Mouse (Mus musculus) liver, embryonic 14.5 days (tissue): ENCODE measurements around the gene Ugt1a6b.
"Not testable (repeated sequence)": the region's sequence is repeated elsewhere in the genome, so short reads cannot be mapped to it uniquely, and the experiment has no call there.

Experiments
- CTCF ChIP-seq: IDR thresholded peaks from 2 replicates; pipeline ENCODE4 v1.5.1; 2016; ENCODE audit warnings: antibody characterized with exemption, low read depth, control low read depth
- EP300 ChIP-seq: IDR thresholded peaks from 2 replicates; pipeline ENCODE4 v1.6.1; 2016; ENCODE audit warnings: antibody characterized with exemption, low read depth

GRCm38 (mm10) chr1:88103697-88104468 lies 831 bp downstream of the Ugt1a6b start:
- TF ChIP-seq EP300, CTCF: not testable (repeated sequence)
